Mouse (Mus musculus) ES-E14 (cell line): ENCODE data around the gene Uqcc2.

Experiments
- CHD2 ChIP-seq: IDR thresholded peaks from 2 replicates; pipeline ENCODE4 v1.6.1; 2014; ENCODE audit warnings: mild to moderate bottlenecking, low read depth, low read length, inconsistent platforms
- HCFC1 ChIP-seq: IDR thresholded peaks from 2 replicates; pipeline ENCODE4 v1.6.1; 2012; ENCODE audit warnings: low read length, inconsistent platforms, borderline replicate concordance; ENCODE audit not compliant: insufficient read depth
- ZNF384 ChIP-seq: IDR thresholded peaks from 2 replicates; pipeline ENCODE4 v1.6.1; 2012; ENCODE audit warnings: low read depth, low read length, inconsistent platforms

- TF ChIP-seq CHD2 (no peak), HCFC1 (no peak), ZNF384 (no peak)
Measured at GRCm38 (mm10) chr17:27168569-27168968, 34.9 kb upstream of the Uqcc2 start.
